Mouse (Mus musculus) ES-Bruce4 (cell line): ENCODE data around the gene Lcp1. TPM values are rescaled to one million over a fixed set of nuclear protein-coding genes. Genes with fewer than 3 reads are reported as not detected.
A peak's percentile ranks its signal among the peaks of the same experiment; 100 is the strongest.

Source experiments
- H3K27ac ChIP-seq: 2 replicates; pipeline ENCODE4 v1.5.1; 2012; ENCODE audit warnings: low read length, inconsistent platforms; ENCODE audit not compliant: insufficient read depth
- H3K27me3 ChIP-seq: 2 replicates; pipeline ENCODE4 v1.6.1; 2012; ENCODE audit warnings: mild to moderate bottlenecking, low read length, inconsistent platforms; ENCODE audit not compliant: control insufficient read depth, poor library complexity, insufficient read depth, severe bottlenecking
- H3K36me3 ChIP-seq: 2 replicates; pipeline ENCODE4 v1.6.1; 2012; ENCODE audit warnings: inconsistent platforms, mild to moderate bottlenecking, low read length, moderate library complexity; ENCODE audit not compliant: control insufficient read depth, poor library complexity, insufficient read depth, severe bottlenecking
- H3K4me1 ChIP-seq: one replicate; pipeline ENCODE4 v1.8.1; 2011; ENCODE audit warnings: low read length; ENCODE audit not compliant: control insufficient read depth, insufficient read depth
- H3K4me3 ChIP-seq: 2 replicates; pipeline ENCODE4 v1.5.1; 2011; ENCODE audit warnings: low read depth, mild to moderate bottlenecking, low read length
- H3K9ac ChIP-seq: 2 replicates; pipeline ENCODE4 v1.6.1; 2012; ENCODE audit warnings: low read depth, mild to moderate bottlenecking, inconsistent platforms; ENCODE audit not compliant: poor library complexity, severe bottlenecking
- H3K9me3 ChIP-seq: replicated peaks from 2 replicates; pipeline ENCODE4 v1.6.1; 2012; ENCODE audit warnings: mild to moderate bottlenecking, low read length, inconsistent platforms; ENCODE audit not compliant: control insufficient read depth, poor library complexity, insufficient read depth, severe bottlenecking
- CTCF ChIP-seq: IDR thresholded peaks from one replicate; pipeline ENCODE4 v1.8.1; 2011; ENCODE audit warnings: low read depth, low read length
- EP300 ChIP-seq: IDR thresholded peaks from 2 replicates; pipeline ENCODE4 v1.6.1; 2011; ENCODE audit warnings: low read depth, low read length; ENCODE audit not compliant: insufficient read depth
- POLR2A ChIP-seq: IDR thresholded peaks from one replicate; pipeline ENCODE4 v1.8.1; 2011; ENCODE audit warnings: low read length; ENCODE audit not compliant: insufficient read depth
- polyA plus RNA-seq: library from polyadenylated mRNA; stranded (reverse); fragments of >200 nt; gene quantifications from 2 replicates; pipeline ENCODE4 v1.2.4, GENCODE M21; 2011; ENCODE audit warnings: low read depth; ENCODE audit not compliant: missing spikeins, insufficient read depth, insufficient read length

Lcp1 gene
- polyA plus RNA-seq, 1 experiment, result 2.5 TPM

DNA sequence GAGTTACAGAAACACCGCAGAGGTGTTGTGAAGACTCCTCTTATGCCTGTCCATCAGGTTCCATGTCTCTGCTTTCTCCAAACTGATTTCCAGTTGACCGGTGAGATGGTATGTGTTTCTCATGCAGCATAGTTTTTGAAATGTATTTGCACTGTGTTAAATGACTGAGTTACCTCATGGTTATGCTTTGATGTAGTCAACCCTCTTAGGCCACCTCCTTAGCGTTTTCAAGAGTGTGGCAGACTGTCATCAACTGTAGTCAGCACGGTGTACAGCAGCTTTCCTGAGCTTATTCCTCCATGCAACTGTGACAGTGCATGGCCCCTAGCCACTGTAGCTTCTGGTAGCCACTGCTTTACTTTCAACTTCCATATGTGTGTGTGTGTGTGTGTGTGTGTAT lies 58.1 kb downstream of the Lcp1 start:
- no peak overlapping the region for H3K9ac ChIP-seq
- TF ChIP-seq CTCF, result no peak
- TF ChIP-seq EP300, result no peak
- TF ChIP-seq POLR2A, result no peak
- H3K27ac ChIP-seq, result no peak overlapping the region
- H3K36me3 ChIP-seq, result no peaks in the 10 kb centered on the region
- H3K27me3 ChIP-seq, result no peaks in the 10 kb centered on the region; the same call in 1 of the 2 replicates
- no peaks in the 10 kb centered on the region for H3K4me1 ChIP-seq
- H3K9me3 ChIP-seq, result no peaks in the 10 kb centered on the region
- no peak overlapping the region for H3K4me3 ChIP-seq

DNA sequence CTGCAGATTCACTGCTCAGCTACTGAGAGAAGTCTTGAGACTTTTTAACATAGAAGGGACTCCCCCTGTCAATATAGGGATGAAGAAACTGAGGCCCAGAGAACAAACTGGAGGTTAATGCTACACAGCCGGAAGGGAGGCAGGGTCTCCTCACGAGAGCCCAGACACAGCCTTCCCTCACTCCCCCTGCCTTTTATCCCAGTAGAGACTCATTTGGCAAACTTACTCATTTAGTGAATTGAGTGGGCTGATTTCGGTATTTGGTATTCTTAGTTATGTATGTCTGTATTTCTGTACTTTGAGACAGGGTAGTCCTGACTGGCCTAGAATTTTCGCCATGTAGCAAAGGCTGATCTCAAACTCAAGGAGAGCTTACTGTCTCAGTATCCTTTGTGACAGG lies 59.8 kb downstream of the Lcp1 start:
- no peak overlapping the region for H3K4me3 ChIP-seq
- no peaks in the 10 kb centered on the region for H3K36me3 ChIP-seq
- TF ChIP-seq POLR2A (no peak), CTCF (no peak)
- H3K27me3 ChIP-seq, result no peaks in the 10 kb centered on the region; the same call in 1 of the 2 replicates
- no peaks in the 10 kb centered on the region for H3K4me1 ChIP-seq
- no peak overlapping the region for H3K9ac ChIP-seq
- no peaks in the 10 kb centered on the region for H3K9me3 ChIP-seq
- H3K27ac ChIP-seq, result no peak overlapping the region

DNA sequence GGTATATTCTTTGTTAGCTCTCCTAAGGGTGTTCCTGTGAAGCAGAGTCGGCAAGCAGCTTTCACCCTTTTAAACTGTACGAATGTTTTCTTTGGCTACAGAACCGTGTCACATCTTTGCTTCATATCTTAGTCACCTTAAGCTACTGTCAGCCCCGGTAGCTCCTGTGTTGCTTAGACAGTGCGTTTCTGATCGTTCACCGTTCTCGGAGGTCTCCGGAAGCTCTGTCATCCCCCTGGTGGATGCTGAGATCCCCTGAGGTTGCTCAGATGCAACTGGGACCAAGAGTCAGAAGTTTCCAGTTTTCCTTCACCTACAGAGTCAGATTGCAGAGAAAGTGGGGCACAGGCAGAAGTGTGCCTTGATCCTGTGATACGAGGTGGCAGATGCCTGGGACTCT lies 61.5 kb downstream of the Lcp1 start:
- no peak for TF ChIP-seq EP300
- no peak for TF ChIP-seq POLR2A
- no peak for TF ChIP-seq CTCF

DNA sequence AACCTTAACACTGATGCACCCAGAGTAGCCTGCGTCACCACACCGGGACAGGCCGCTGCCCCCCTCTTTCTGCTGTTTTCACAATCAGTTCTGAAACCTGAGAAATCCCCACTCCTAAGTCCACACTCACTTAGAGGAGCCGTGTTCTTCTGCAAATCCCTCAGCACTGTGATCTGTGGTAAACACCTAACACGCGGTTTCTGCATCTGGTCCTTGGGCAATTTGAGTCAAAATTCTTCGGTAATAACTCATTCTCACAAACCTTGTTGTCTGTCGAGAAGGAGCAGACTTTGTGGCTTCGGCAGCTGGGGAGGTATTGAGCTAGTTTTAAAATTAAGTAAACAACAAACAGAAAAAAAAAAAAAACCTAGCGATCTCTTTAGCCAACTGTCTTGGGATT lies 62.0 kb downstream of the Lcp1 start:
- Histone ChIP-seq H3K9ac (no peak overlapping the region), H3K27me3 (no peaks in the 10 kb centered on the region), H3K4me1 (no peaks in the 10 kb centered on the region), H3K27ac (no peak overlapping the region), H3K9me3 (no peaks in the 10 kb centered on the region), H3K4me3 (no peak overlapping the region), H3K36me3 (no peaks in the 10 kb centered on the region)
- TF ChIP-seq CTCF, result no peak
- no peak for TF ChIP-seq POLR2A
- TF ChIP-seq EP300, result no peak

More for the DNA sequence above, 61.5 kb downstream of the Lcp1 start:
- Histone ChIP-seq H3K36me3 (no peaks in the 10 kb centered on the region), H3K4me3 (no peak overlapping the region), H3K4me1 (no peaks in the 10 kb centered on the region), H3K27me3 (no peaks in the 10 kb centered on the region), H3K9me3 (no peaks in the 10 kb centered on the region), H3K9ac (no peak overlapping the region), H3K27ac (no peak overlapping the region)

DNA sequence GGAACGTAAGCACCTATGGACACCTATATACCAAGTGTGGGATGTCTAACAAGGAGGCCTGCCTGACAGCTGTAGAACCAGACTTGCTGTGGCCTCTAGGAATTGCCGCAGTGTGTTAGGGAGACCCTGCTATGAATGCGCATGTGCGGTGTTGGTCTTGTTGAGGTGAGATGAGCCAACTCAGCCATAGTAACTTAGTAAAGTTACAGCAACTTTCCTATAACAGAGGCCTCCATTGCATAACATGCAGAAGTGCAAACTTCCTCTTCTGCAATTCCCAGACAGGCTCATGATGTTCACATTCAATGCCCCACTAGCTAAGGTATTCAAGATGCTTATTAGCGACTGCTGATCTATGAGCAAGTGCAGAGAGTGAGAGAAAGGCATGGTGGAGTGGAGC lies 64.6 kb downstream of the Lcp1 start:
- Histone ChIP-seq H3K27me3 (no peaks in the 10 kb centered on the region; the same call in 1 of the 2 replicates), H3K9me3 (no peaks in the 10 kb centered on the region), H3K36me3 (no peaks in the 10 kb centered on the region), H3K27ac (no peak overlapping the region), H3K9ac (no peak overlapping the region), H3K4me3 (no peak overlapping the region), H3K4me1 (no peaks in the 10 kb centered on the region)
- TF ChIP-seq POLR2A, result no peak
- no peak for TF ChIP-seq CTCF
- no peak for TF ChIP-seq EP300

DNA sequence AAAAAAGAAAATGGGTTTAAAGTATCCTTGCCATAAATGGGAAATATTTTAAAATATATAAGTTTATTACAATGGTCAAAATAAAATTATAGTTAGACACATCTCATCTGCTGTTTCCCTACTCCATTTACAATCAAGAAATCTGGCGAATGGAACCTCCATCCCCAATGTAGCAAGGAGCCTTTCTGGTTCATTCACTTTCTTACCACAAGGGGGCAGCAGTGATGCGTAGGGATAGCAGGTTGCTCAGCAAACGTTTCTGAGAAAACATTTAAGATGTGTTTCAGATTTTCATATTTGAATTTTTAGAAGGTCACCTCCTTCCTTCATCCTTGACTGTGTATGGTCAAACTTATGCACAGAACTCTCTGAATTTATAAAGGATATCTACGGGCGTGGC lies 66.1 kb downstream of the Lcp1 start:
- Histone ChIP-seq H3K9me3 (no peaks in the 10 kb centered on the region), H3K4me3 (no peak overlapping the region), H3K27ac (no peak overlapping the region), H3K36me3 (no peaks in the 10 kb centered on the region), H3K4me1 (no peaks in the 10 kb centered on the region), H3K27me3 (no peaks in the 10 kb centered on the region; the same call in 1 of the 2 replicates), H3K9ac (no peak overlapping the region)
- TF ChIP-seq CTCF (peak; percentile 29), POLR2A (no peak)
